Mouse (Mus musculus): ENCODE data around the gene Zfp414. TPM values are rescaled to one million over a fixed set of nuclear protein-coding genes. Genes with fewer than 3 reads are reported as not detected.

The Zfp414 gene
- polyA plus RNA-seq, 1 experiment, result 166 TPM

DNA sequence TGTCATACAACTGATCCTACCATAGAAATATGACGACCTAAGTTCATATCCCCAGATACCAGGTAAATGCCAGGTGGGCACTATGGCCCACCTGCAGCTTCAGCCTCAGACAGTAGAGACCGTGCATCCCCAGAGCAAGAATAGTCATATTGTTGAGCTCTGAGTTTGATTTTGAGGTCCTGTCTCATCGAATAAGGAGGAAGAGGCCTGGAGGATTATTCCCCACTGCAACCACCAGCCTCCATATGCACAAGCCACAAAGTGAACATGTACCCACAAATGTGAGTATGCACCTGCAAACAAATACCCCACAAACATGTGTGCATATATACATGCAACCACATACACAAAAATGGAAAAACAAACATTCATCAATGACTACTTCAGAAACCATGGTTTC lies 1.6 kb upstream of the Zfp414 start:
- Histone ChIP-seq H3K36me3 (replicated peaks; ENCODE audit: low read length) (peaks cover 24% of the 10 kb centered on the region), H3K4me3 (replicated peaks) (no peak overlapping the region), H3K27me3 (replicated peaks) (no peaks in the 10 kb centered on the region), H3K9me3 (no peaks in the 10 kb centered on the region), H3K4me1 (peaks cover 40% of the 10 kb centered on the region)
- TF ChIP-seq GATA1 (IDR thresholded peaks at IDR 0.05; ENCODE audit: borderline replicate concordance, low read length) (no peak), FLI1 (IDR thresholded peaks at IDR 0.05; ENCODE audit: low read length) (no peak)

DNA sequence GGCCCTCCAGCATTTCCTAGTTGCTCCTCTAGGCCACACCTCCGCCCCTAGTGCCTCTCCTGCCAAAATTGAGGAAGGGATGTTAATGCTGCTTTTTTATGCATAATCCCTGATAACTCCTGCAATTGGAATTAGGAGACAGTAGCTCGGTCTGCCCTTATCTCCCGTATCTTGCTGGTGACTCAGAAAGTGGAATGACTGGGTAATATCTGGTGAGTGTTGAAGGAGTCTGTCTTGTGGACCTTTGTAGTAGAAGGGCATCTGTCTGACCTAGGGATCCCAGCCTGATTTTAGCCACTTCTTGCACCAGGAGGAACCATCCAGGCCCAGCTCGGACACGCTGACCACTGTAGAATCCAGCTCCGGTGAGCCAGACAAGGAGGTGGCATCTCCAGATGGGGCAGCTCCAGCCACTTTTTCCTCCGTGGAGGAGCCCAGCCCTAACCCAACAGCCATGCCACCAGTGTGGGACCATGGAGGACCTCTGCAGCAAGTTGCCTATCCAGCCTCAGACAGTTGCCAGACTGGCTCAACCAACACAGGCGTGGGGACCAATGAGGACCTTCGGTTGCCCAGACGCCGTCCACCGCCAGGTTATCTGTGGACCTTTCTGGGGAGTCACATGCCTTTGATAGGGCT lies 716 bp downstream of the Zfp414 start:
- TF ChIP-seq FLI1 (IDR thresholded peaks at IDR 0.05; ENCODE audit: low read length) (no peak), GATA1 (IDR thresholded peaks at IDR 0.05; ENCODE audit: borderline replicate concordance, low read length) (no peak)
- peaks cover 40% of the 10 kb centered on the region for H3K4me1 ChIP-seq
- H3K9me3 ChIP-seq, result no peaks in the 10 kb centered on the region
- peaks cover 46% of the 10 kb centered on the region for H3K36me3 ChIP-seq (replicated peaks; ENCODE audit: low read length)
- H3K27me3 ChIP-seq (replicated peaks), result no peaks in the 10 kb centered on the region
- H3K4me3 ChIP-seq (replicated peaks), result peak overlapping the region; percentile 100

- H3K4me1 ChIP-seq, result peaks cover 45% of the 10 kb centered on the region
- no peaks in the 10 kb centered on the region for H3K27me3 ChIP-seq (replicated peaks)
- peak overlapping the region; percentile 100 for H3K4me3 ChIP-seq (replicated peaks)
- TF ChIP-seq GATA1 (IDR thresholded peaks at IDR 0.05; ENCODE audit: borderline replicate concordance, low read length) (no peak), FLI1 (IDR thresholded peaks at IDR 0.05; ENCODE audit: low read length) (no peak)
- peaks cover 53% of the 10 kb centered on the region for H3K36me3 ChIP-seq (replicated peaks; ENCODE audit: low read length)
- no peaks in the 10 kb centered on the region for H3K9me3 ChIP-seq
These were observed 1.4 kb downstream of the Zfp414 start for GRCm38 (mm10) chr17:33630171-33630895.

GRCm38 (mm10) chr17:33631236-33631635 lies 2.3 kb downstream of the Zfp414 start:
- Histone ChIP-seq H3K36me3 (replicated peaks; ENCODE audit: low read length) (peaks cover 62% of the 10 kb centered on the region), H3K9me3 (no peaks in the 10 kb centered on the region)
- TF ChIP-seq FLI1 (IDR thresholded peaks at IDR 0.05; ENCODE audit: low read length) (no peak), GATA1 (IDR thresholded peaks at IDR 0.05; ENCODE audit: borderline replicate concordance, low read length) (no peak)

GRCm38 (mm10) chr17:33631796-33632195 lies 2.9 kb downstream of the Zfp414 start:
- Histone ChIP-seq H3K27me3 (replicated peaks) (no peaks in the 10 kb centered on the region), H3K9me3 (no peaks in the 10 kb centered on the region), H3K4me1 (peaks cover 51% of the 10 kb centered on the region), H3K36me3 (replicated peaks; ENCODE audit: low read length) (peaks cover 65% of the 10 kb centered on the region), H3K4me3 (replicated peaks) (no peak overlapping the region)
- TF ChIP-seq FLI1 (IDR thresholded peaks at IDR 0.05; ENCODE audit: low read length) (no peak), GATA1 (IDR thresholded peaks at IDR 0.05; ENCODE audit: borderline replicate concordance, low read length) (no peak)

More at GRCm38 (mm10) chr17:33631236-33631635, 2.3 kb downstream of the Zfp414 start:
- H3K4me3 ChIP-seq (replicated peaks), result no peak overlapping the region
- H3K27me3 ChIP-seq (replicated peaks), result no peaks in the 10 kb centered on the region
- H3K4me1 ChIP-seq, result peaks cover 50% of the 10 kb centered on the region

DNA sequence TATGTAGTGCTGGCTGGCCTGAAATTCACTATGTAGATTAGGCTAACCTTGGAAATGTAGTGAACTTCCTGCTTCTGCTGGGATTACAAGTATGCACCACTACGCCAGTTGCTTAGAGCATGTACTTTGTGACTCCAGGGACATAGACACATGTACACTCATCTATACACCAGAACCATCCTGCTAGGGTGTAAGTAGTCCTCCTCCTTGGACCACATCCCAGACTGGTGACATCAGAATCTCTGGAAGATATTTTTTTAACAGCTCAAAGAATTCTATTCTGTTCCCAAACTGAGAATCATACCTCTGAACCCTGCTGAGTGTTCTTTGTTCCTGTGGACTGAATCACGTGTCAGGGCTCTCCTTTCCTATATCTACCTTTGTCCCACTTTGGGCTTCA lies 8.1 kb downstream of the Zfp414 start:
- H3K4me3 ChIP-seq (replicated peaks), result no peak overlapping the region
- no peaks in the 10 kb centered on the region for H3K9me3 ChIP-seq
- peaks cover 70% of the 10 kb centered on the region for H3K36me3 ChIP-seq (replicated peaks; ENCODE audit: low read length)
- H3K27me3 ChIP-seq (replicated peaks), result no peaks in the 10 kb centered on the region
- TF ChIP-seq GATA1 (IDR thresholded peaks at IDR 0.05; ENCODE audit: borderline replicate concordance, low read length), result no peak
- TF ChIP-seq FLI1 (IDR thresholded peaks at IDR 0.05; ENCODE audit: low read length), result no peak
- H3K4me1 ChIP-seq, result peaks cover 65% of the 10 kb centered on the region

GRCm38 (mm10) chr17:33637516-33638276 lies 8.8 kb downstream of the Zfp414 start, which contains the start of gene Pram1:
Gene Pram1, plus strand, starts transcription at chr17:33638056.
- H3K9me3 ChIP-seq, result no peaks in the 10 kb centered on the region
- no peaks in the 10 kb centered on the region for H3K27me3 ChIP-seq (replicated peaks)
- H3K4me1 ChIP-seq, result peaks cover 67% of the 10 kb centered on the region
- H3K4me3 ChIP-seq (replicated peaks), result peak within 1 kb of the TSS; percentile 80
- TF ChIP-seq FLI1 (IDR thresholded peaks at IDR 0.05; ENCODE audit: low read length) (no peak), GATA1 (IDR thresholded peaks at IDR 0.05; ENCODE audit: borderline replicate concordance, low read length) (no peak)
- H3K36me3 ChIP-seq (replicated peaks; ENCODE audit: low read length), result peaks cover 70% of the 10 kb centered on the region

DNA sequence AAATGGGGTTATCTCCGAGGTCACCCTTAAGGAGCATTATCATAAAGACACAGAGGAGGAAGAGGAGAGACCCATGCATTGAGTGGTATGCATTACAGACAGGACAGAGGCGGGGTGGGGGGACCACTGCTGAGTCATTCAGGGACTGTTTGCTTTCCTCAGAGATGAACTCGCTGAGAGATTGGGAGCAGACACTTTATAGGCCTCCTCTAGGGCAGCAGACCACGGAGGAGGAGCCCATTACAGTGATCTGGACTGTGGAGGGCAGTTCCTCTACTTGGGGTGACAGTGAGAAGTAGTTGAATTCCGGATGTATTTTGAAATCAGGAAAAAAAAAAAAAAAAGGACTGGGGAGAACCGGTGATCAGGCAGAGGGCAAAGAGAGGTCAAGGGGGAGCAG lies 10.9 kb downstream of the Zfp414 start:
- Histone ChIP-seq H3K36me3 (replicated peaks; ENCODE audit: low read length) (peaks cover 72% of the 10 kb centered on the region), H3K4me3 (replicated peaks) (peak overlapping the region; percentile 38)

DNA sequence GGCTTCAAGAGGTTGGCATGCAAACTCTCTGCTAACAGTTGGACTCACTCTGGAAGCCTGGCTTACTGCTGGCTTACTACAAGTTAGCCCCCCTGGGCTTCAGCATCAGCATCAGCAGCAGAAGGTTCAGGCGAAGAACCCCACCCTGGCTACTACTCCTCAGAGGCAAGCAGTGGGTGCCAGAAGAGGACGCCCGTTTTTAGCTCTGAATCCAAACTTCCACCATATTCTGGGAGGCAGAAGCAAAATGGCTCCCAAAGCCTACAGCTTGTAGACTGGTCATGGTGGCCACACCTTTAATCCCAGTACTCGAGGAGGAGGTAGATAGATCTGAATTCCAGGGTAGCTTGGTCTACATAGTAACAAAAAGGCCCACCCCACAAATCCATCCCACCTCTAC lies 15.2 kb downstream of the Zfp414 start:
- TF ChIP-seq FLI1 (IDR thresholded peaks at IDR 0.05; ENCODE audit: low read length) (no peak), GATA1 (IDR thresholded peaks at IDR 0.05; ENCODE audit: borderline replicate concordance, low read length) (no peak)
- H3K4me1 ChIP-seq, result peaks cover 33% of the 10 kb centered on the region
- no peaks in the 10 kb centered on the region for H3K9me3 ChIP-seq
- no peak overlapping the region for H3K4me3 ChIP-seq (replicated peaks)
- peaks cover 86% of the 10 kb centered on the region for H3K36me3 ChIP-seq (replicated peaks; ENCODE audit: low read length)
- H3K27me3 ChIP-seq (replicated peaks), result no peaks in the 10 kb centered on the region

More for the DNA sequence above, 10.9 kb downstream of the Zfp414 start:
- no peaks in the 10 kb centered on the region for H3K9me3 ChIP-seq
- peaks cover 67% of the 10 kb centered on the region for H3K4me1 ChIP-seq
- no peak for TF ChIP-seq GATA1 (IDR thresholded peaks at IDR 0.05; ENCODE audit: borderline replicate concordance, low read length)
- no peak for TF ChIP-seq FLI1 (IDR thresholded peaks at IDR 0.05; ENCODE audit: low read length)
- H3K27me3 ChIP-seq (replicated peaks), result no peaks in the 10 kb centered on the region
